Mouse (Mus musculus) limb, embryonic 13.5 days (tissue): ENCODE measurements around the gene Gm438. TPM values are rescaled to one million over a fixed set of nuclear protein-coding genes. Genes with fewer than 3 reads are reported as not detected.
"Not testable (repeated sequence)": the region's sequence is repeated elsewhere in the genome, so short reads cannot be mapped to it uniquely, and the experiment has no call there.

Experiments
- ATAC-seq: fragments of 200-750 bp; cut with Nextera tagmentation; 2 replicates; pipeline ENCODE4 v1.8.0; 2017; ENCODE audit warnings: low read depth, moderate number of reproducible peaks, moderate TSS enrichment; ENCODE audit not compliant: low FRiP score
- H3K27ac ChIP-seq: fragments of 300-500 bp; sonication (generic); 2 replicates; pipeline ENCODE4 v1.5.1; 2015; ENCODE audit warnings: inconsistent platforms, mild to moderate bottlenecking, moderate library complexity
- H3K27me3 ChIP-seq: fragments of 300-500 bp; sonication (generic); 2 replicates; pipeline ENCODE4 v1.6.1; 2015; ENCODE audit warnings: mild to moderate bottlenecking, inconsistent platforms
- H3K36me3 ChIP-seq: fragments of 300-500 bp; sonication (generic); 2 replicates; pipeline ENCODE4 v1.6.1; 2015; ENCODE audit warnings: inconsistent platforms, mild to moderate bottlenecking, moderate library complexity
- H3K4me1 ChIP-seq: fragments of 300-500 bp; sonication (generic); 2 replicates; pipeline ENCODE4 v1.6.1; 2015; ENCODE audit warnings: inconsistent platforms
- H3K4me2 ChIP-seq: fragments of 300-500 bp; sonication (generic); replicated peaks from 2 replicates; pipeline ENCODE4 v1.6.1; 2015; ENCODE audit warnings: inconsistent platforms, mild to moderate bottlenecking, moderate library complexity
- H3K4me3 ChIP-seq: fragments of 300-500 bp; sonication (generic); 2 replicates; pipeline ENCODE4 v1.5.1; 2015; ENCODE audit warnings: moderate library complexity, mild to moderate bottlenecking, inconsistent platforms
- H3K9ac ChIP-seq: fragments of 300-500 bp; sonication (generic); 2 replicates; pipeline ENCODE4 v1.6.1; 2015; ENCODE audit warnings: mild to moderate bottlenecking, inconsistent platforms
- H3K9me3 ChIP-seq: fragments of 300-500 bp; sonication (generic); 2 replicates; pipeline ENCODE4 v1.6.1; 2016; ENCODE audit warnings: inconsistent platforms
- WGBS: fragments of 180-500 bp; shearing (Covaris S2); methylation state at CpG from one replicate; pipeline ENCODE4 v1.1.7; 2015; 5-methylcytosine and 5-hydroxymethylcytosine counted together
- polyA plus RNA-seq: library from polyadenylated mRNA; unstranded; fragments of >200 nt; fragmentation: Nextera tagmentation; extraction: Ambion mirVana; gene quantifications from 2 replicates; pipeline ENCODE4 v1.2.1, GENCODE M21; 2015

Gene Gm438
- polyA plus RNA-seq, result not detected in 2 replicates

DNA sequence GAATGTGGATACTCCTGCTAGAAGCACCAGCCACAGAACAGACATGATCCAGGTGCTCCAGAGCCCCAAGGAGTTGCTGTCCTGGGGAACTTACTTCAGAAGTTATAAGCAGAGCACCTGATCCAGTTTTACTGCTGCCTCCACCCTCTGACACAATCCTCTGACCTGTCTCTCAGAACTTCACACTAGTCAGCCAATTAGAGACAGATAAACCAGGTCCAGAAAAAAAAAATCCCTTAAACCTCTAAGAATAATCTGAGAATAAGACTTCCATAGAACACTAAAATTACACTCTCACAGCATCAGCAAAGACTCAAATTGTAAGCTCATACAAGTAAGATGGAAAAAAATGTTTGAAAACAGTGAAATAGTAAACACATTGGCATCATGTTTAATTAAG lies at the start of gene Gm438:
Gene Gm438, minus strand, starts transcription at position 101 of the 400 bp plus-strand sequence.
- no peaks in the 10 kb centered on the region for H3K9me3 ChIP-seq
- no peak within 1 kb of the TSS for H3K9ac ChIP-seq
- no peaks in the 10 kb centered on the region for H3K36me3 ChIP-seq

GRCm38 (mm10) chr4:144824706-144825105 lies 38.3 kb upstream of the Gm438 start:
- no peak overlapping the region for H3K4me2 ChIP-seq
- 79% methylated on average over 2 of the region's 2 CpGs for WGBS
- no peaks in the 10 kb centered on the region for H3K36me3 ChIP-seq
- no peak for ATAC-seq
- no peak overlapping the region for H3K4me3 ChIP-seq
- no peak overlapping the region for H3K27ac ChIP-seq
- no peaks in the 10 kb centered on the region for H3K27me3 ChIP-seq
- no peak overlapping the region for H3K9ac ChIP-seq
- no peaks in the 10 kb centered on the region for H3K9me3 ChIP-seq
- no peaks in the 10 kb centered on the region for H3K4me1 ChIP-seq

More for the DNA sequence above, at the start of gene Gm438:
- no peaks in the 10 kb centered on the region for H3K4me1 ChIP-seq
- H3K4me2 ChIP-seq, result no peak within 1 kb of the TSS
- H3K27me3 ChIP-seq, result no peaks in the 10 kb centered on the region
- ATAC-seq, result no peak
- H3K27ac ChIP-seq, result no peak within 1 kb of the TSS
- no peak within 1 kb of the TSS for H3K4me3 ChIP-seq

GRCm38 (mm10) chr4:144823996-144824395 lies 37.6 kb upstream of the Gm438 start:
- H3K4me3 ChIP-seq, result no peak overlapping the region
- H3K4me1 ChIP-seq, result no peaks in the 10 kb centered on the region
- no peak overlapping the region for H3K27ac ChIP-seq
- WGBS, result 94% methylated on average over 2 of the region's 2 CpGs
- H3K9me3 ChIP-seq, result no peaks in the 10 kb centered on the region
- ATAC-seq, result no peak
- no peaks in the 10 kb centered on the region for H3K36me3 ChIP-seq
- no peak overlapping the region for H3K9ac ChIP-seq
- H3K27me3 ChIP-seq, result no peaks in the 10 kb centered on the region
- H3K4me2 ChIP-seq, result no peak overlapping the region

GRCm38 (mm10) chr4:144807135-144807534 lies 20.8 kb upstream of the Gm438 start:
- 60% methylated on average over 5 of the region's 5 CpGs for WGBS
- peaks cover 12% of the 10 kb centered on the region for H3K9me3 ChIP-seq
- not testable (repeated sequence) for H3K36me3 ChIP-seq, H3K9ac ChIP-seq, H3K4me2 ChIP-seq, H3K27me3 ChIP-seq, H3K27ac ChIP-seq, H3K4me3 ChIP-seq, H3K4me1 ChIP-seq, ATAC-seq

- WGBS, result 74% methylated on average over 3 of the region's 3 CpGs
- ATAC-seq, result no peak
Measured at GRCm38 (mm10) chr4:144803633-144804032, 17.2 kb upstream of the Gm438 start.

GRCm38 (mm10) chr4:144790141-144790540 lies 3.8 kb upstream of the Gm438 start:
- H3K4me2 ChIP-seq, result no peak overlapping the region
- no peaks in the 10 kb centered on the region for H3K4me1 ChIP-seq
- ATAC-seq, result peak; percentile 54
- H3K9me3 ChIP-seq, result no peaks in the 10 kb centered on the region
- H3K4me3 ChIP-seq, result no peak overlapping the region
- H3K36me3 ChIP-seq, result no peaks in the 10 kb centered on the region
- no peak overlapping the region for H3K9ac ChIP-seq
- 21% methylated on average over 1 of the region's 1 CpGs for WGBS
- no peaks in the 10 kb centered on the region for H3K27me3 ChIP-seq
- H3K27ac ChIP-seq, result no peak overlapping the region

More at GRCm38 (mm10) chr4:144803633-144804032, 17.2 kb upstream of the Gm438 start:
- no peaks in the 10 kb centered on the region for H3K36me3 ChIP-seq
- H3K27me3 ChIP-seq, result no peaks in the 10 kb centered on the region
- H3K4me3 ChIP-seq, result no peak overlapping the region
- H3K4me1 ChIP-seq, result no peaks in the 10 kb centered on the region
- no peak overlapping the region for H3K4me2 ChIP-seq
- H3K9ac ChIP-seq, result no peak overlapping the region
- H3K27ac ChIP-seq, result no peak overlapping the region
- no peaks in the 10 kb centered on the region for H3K9me3 ChIP-seq

DNA sequence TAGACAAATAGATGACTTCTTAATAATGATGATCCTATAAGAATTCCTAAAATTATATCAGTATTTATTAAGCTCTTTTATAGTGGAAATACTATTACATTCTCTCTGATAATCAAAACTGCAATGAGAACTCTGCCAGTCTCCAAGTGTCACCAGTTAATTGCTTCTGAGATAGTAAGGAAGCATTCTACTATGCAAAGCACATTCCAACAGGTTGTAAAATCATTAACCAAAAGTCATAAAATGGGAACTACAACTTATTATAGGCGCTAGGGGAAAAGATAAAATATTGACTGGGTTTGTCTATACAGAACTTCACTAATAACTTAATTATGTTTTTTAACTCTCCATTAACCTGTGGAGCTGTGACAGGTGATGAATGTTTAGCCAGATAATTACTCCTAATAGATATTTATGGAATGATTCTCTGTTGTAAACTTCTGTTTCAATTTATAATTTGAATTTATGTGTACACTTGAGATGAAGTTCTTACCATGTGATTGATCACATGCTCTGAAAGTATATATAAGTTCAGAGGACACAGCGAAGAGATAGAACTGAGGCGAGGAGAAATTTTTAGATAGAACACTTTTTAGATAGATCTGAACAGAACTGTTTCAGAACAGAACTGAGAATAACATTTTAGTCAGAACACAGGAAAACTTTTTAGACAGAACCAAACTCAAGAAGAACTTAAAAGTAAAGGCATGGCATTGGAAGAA lies 3.7 kb downstream of the Gm438 start:
- WGBS, result 64% methylated on average over 3 of the region's 3 CpGs
- Histone ChIP-seq H3K36me3 (no peaks in the 10 kb centered on the region), H3K9me3 (no peaks in the 10 kb centered on the region), H3K4me1 (no peaks in the 10 kb centered on the region), H3K27me3 (no peaks in the 10 kb centered on the region), H3K27ac (no peak overlapping the region), H3K9ac (no peak overlapping the region), H3K4me2 (no peak overlapping the region), H3K4me3 (no peak overlapping the region)
- ATAC-seq, result no peak

GRCm38 (mm10) chr4:144765722-144766121 lies 20.7 kb downstream of the Gm438 start:
- H3K27ac ChIP-seq, result no peak overlapping the region
- H3K27me3 ChIP-seq, result no peaks in the 10 kb centered on the region
- H3K4me2 ChIP-seq, result no peak overlapping the region
- WGBS, result 28% methylated on average over 2 of the region's 2 CpGs
- H3K36me3 ChIP-seq, result no peaks in the 10 kb centered on the region
- no peak overlapping the region for H3K9ac ChIP-seq
- H3K9me3 ChIP-seq, result no peaks in the 10 kb centered on the region
- H3K4me1 ChIP-seq, result no peaks in the 10 kb centered on the region
- no peak for ATAC-seq
- no peak overlapping the region for H3K4me3 ChIP-seq

DNA sequence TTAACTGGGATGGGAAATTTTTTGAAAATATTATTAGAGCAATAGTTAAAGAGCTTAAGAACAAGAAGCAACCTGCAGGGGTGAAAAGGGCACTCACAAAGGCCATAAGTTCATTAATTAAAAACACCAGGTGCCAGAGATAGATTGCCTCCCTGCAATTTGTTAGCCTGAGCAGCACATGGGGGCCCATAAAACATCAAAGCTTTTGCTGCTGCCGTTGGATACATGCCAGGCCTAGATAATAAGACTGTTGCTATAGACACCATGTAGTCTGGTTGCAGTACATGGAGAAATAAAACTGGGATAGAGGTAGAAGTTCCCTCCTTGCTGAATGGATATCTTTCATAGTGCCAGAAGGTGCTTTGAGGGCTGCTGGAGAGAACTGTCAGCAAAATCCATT lies 37.2 kb downstream of the Gm438 start:
- H3K27me3 ChIP-seq, result no peaks in the 10 kb centered on the region
- ATAC-seq, result peak; percentile 57; the same call in 1 of the 2 replicates
- WGBS, result 0% methylated on average over 1 of the region's 1 CpGs
- H3K4me1 ChIP-seq, result peaks cover 6% of the 10 kb centered on the region; the same call in 1 of the 2 replicates
- no peak overlapping the region for H3K4me3 ChIP-seq
- H3K9me3 ChIP-seq, result no peaks in the 10 kb centered on the region
- H3K9ac ChIP-seq, result no peak overlapping the region
- no peak overlapping the region for H3K4me2 ChIP-seq
- no peak overlapping the region for H3K27ac ChIP-seq
- H3K36me3 ChIP-seq, result no peaks in the 10 kb centered on the region

Other genes with a start within 250 kb of the Gm438 start
- not detected in 2 replicates for gene Gm13124, start 221.4 kb downstream of the Gm438 start, polyA plus RNA-seq
- gene Aadacl4, start 172.9 kb downstream of the Gm438 start, polyA plus RNA-seq, result not detected in 2 replicates
- gene Gm436, start 100.2 kb downstream of the Gm438 start, polyA plus RNA-seq, result not detected in 2 replicates
- not detected in 2 replicates for gene Gm13178, start 65.2 kb downstream of the Gm438 start, polyA plus RNA-seq
- 113 and 140 TPM in 2 replicates for gene Dhrs3, start 106.2 kb upstream of the Gm438 start, polyA plus RNA-seq